Mouse (Mus musculus): ENCODE data around the gene Amigo2.

GRCm38 (mm10) chr15:97236943-97237342 lies 10.1 kb downstream of the Amigo2 start:
- TF ChIP-seq POLR2A (IDR thresholded peaks at IDR 0.05; ENCODE audit: insufficient read depth, low read depth, low read length) (no peak), CTCF (IDR thresholded peaks at IDR 0.05) (peak; percentile 87)

Data from heart, adult 2 months (tissue).